Mouse (Mus musculus) cerebellum, postnatal 14 days (tissue): ENCODE measurements around the gene Rbbp4.
"Not testable (repeated sequence)": the region's sequence is repeated elsewhere in the genome, so short reads cannot be mapped to it uniquely, and the experiment has no call there.

Experiments used
- DNase-seq, 2 experiments: peaks; one replicate each; pipeline ENCODE4 v3.0.0; 2021; ENCODE audit warnings: mixed read lengths in 2 of 2

Rbbp4 gene

GRCm38 (mm10) chr4:129335216-129336074 lies at the start of gene Rbbp4, which contains the start of gene Zbtb8os:
Rbbp4 (minus strand) TSS chr4:129335370.
Zbtb8os (plus strand) TSS chr4:129335695.
- DNase-seq: peak; percentile 98 to 99

GRCm38 (mm10) chr4:129384440-129384839 lies 49.3 kb upstream of the Rbbp4 start:
- no peak for DNase-seq

- DNase-seq: no peak
These were observed 48.4 kb upstream of the Rbbp4 start for GRCm38 (mm10) chr4:129383586-129383985.

- no peak for DNase-seq
These were observed 47.3 kb upstream of the Rbbp4 start for GRCm38 (mm10) chr4:129382488-129382887.

- no peak for DNase-seq
These were observed 46.9 kb upstream of the Rbbp4 start for GRCm38 (mm10) chr4:129382029-129382428.

- DNase-seq: no peak
These were observed 46.0 kb upstream of the Rbbp4 start for GRCm38 (mm10) chr4:129381148-129381547.

- no peak for DNase-seq
These were observed 44.6 kb upstream of the Rbbp4 start for GRCm38 (mm10) chr4:129379805-129380204.

- DNase-seq: peak; percentile 70 to 72
These were observed 42.6 kb upstream of the Rbbp4 start, which contains the start of gene Zbtb8a for GRCm38 (mm10) chr4:129377601-129378390. Zbtb8a (minus strand) TSS chr4:129378116.

- peak; percentile 73 for DNase-seq
These were observed 41.9 kb upstream of the Rbbp4 start for GRCm38 (mm10) chr4:129376961-129377545.

GRCm38 (mm10) chr4:129375821-129376220 lies 40.7 kb upstream of the Rbbp4 start:
- peak in 1 of 2 experiments; percentile 27 for DNase-seq

- no peak for DNase-seq
These were observed 39.8 kb upstream of the Rbbp4 start for GRCm38 (mm10) chr4:129375000-129375399.

- DNase-seq: no peak
These were observed 39.1 kb upstream of the Rbbp4 start for GRCm38 (mm10) chr4:129374219-129374755.

GRCm38 (mm10) chr4:129373202-129373976 lies 38.2 kb upstream of the Rbbp4 start:
- no peak for DNase-seq

- DNase-seq: no peak
These were observed 36.2 kb upstream of the Rbbp4 start for GRCm38 (mm10) chr4:129371391-129371790.

- DNase-seq: no peak
These were observed 30.1 kb upstream of the Rbbp4 start for GRCm38 (mm10) chr4:129365224-129365623.

GRCm38 (mm10) chr4:129364379-129364778 lies 29.2 kb upstream of the Rbbp4 start:
- no peak for DNase-seq

GRCm38 (mm10) chr4:129363463-129363862 lies 28.3 kb upstream of the Rbbp4 start:
- no peak for DNase-seq

GRCm38 (mm10) chr4:129362771-129363170 lies 27.6 kb upstream of the Rbbp4 start:
- no peak for DNase-seq

- not testable (repeated sequence) for DNase-seq
These were observed 27.1 kb upstream of the Rbbp4 start for GRCm38 (mm10) chr4:129362238-129362637.

GRCm38 (mm10) chr4:129357613-129358163 lies 22.5 kb upstream of the Rbbp4 start:
- DNase-seq: no peak

GRCm38 (mm10) chr4:129354236-129354635 lies 19.1 kb upstream of the Rbbp4 start:
- no peak for DNase-seq

GRCm38 (mm10) chr4:129353176-129353575 lies 18.0 kb upstream of the Rbbp4 start:
- no peak for DNase-seq
